Mouse (Mus musculus): ENCODE measurements at regions not wholly inside any gene's neighbourhood (a gene's known extent, or its start where the extent isn't known, plus 50 kb on each side); places are given as distances from the start of the nearest gene placed in this dataset.

- Histone ChIP-seq H3K27ac (peak overlapping the region; percentile 68), H3K4me3 (ENCODE audit: inconsistent target) (no peak overlapping the region), H3K36me3 (ENCODE audit: inconsistent target) (no peaks in the 10 kb centered on the region), H3K79me2 (ENCODE audit: inconsistent target) (no peaks in the 10 kb centered on the region)
- WGBS (ENCODE audit: missing documents): 83% methylated on average over 5 of the region's 6 CpGs
Observed at GRCm38 (mm10) chr11:31784332-31784901, 87.6 kb upstream of the Cpeb4 start.

GRCm38 (mm10) chr11:31785160-31785559, 86.9 kb upstream of the Cpeb4 start:
- Histone ChIP-seq H3K79me2 (ENCODE audit: inconsistent target) (no peaks in the 10 kb centered on the region), H3K27ac (peak overlapping the region; percentile 68), H3K36me3 (ENCODE audit: inconsistent target) (no peaks in the 10 kb centered on the region), H3K4me3 (ENCODE audit: inconsistent target) (no peak overlapping the region)
- WGBS (ENCODE audit: missing documents): 95% methylated on average over 7 of the region's 7 CpGs

GRCm38 (mm10) chr11:31787376-31787775, 84.6 kb upstream of the Cpeb4 start:
- peak overlapping the region; percentile 42 for H3K27ac ChIP-seq
- H3K36me3 ChIP-seq (ENCODE audit: inconsistent target): no peaks in the 10 kb centered on the region
- H3K79me2 ChIP-seq (ENCODE audit: inconsistent target): no peaks in the 10 kb centered on the region
- H3K4me3 ChIP-seq (ENCODE audit: inconsistent target): no peak overlapping the region
- WGBS (ENCODE audit: missing documents): 100% methylated on average over 1 of the region's 2 CpGs

GRCm38 (mm10) chr11:31787917-31788703, 83.9 kb upstream of the Cpeb4 start:
- WGBS (ENCODE audit: missing documents): 58% methylated on average over 2 of the region's 2 CpGs
- no peaks in the 10 kb centered on the region for H3K79me2 ChIP-seq (ENCODE audit: inconsistent target)
- no peak overlapping the region for H3K4me3 ChIP-seq (ENCODE audit: inconsistent target)
- H3K36me3 ChIP-seq (ENCODE audit: inconsistent target): no peaks in the 10 kb centered on the region
- peak overlapping the region; percentile 58 for H3K27ac ChIP-seq

- Histone ChIP-seq H3K36me3 (ENCODE audit: inconsistent target) (no peaks in the 10 kb centered on the region), H3K79me2 (ENCODE audit: inconsistent target) (no peaks in the 10 kb centered on the region), H3K27ac (peak overlapping the region; percentile 22), H3K4me3 (ENCODE audit: inconsistent target) (no peak overlapping the region)
- 79% methylated on average over 3 of the region's 3 CpGs for WGBS (ENCODE audit: missing documents)
Observed at GRCm38 (mm10) chr11:31789967-31790366, 82.0 kb upstream of the Cpeb4 start.

- WGBS (ENCODE audit: missing documents): 91% methylated on average over 2 of the region's 2 CpGs
Observed at GRCm38 (mm10) chr11:31791264-31791663, 80.7 kb upstream of the Cpeb4 start.

GRCm38 (mm10) chr11:31795084-31795483, 76.9 kb upstream of the Cpeb4 start:
- WGBS (ENCODE audit: missing documents): 26% methylated on average over 7 of the region's 8 CpGs
- Histone ChIP-seq H3K4me3 (ENCODE audit: inconsistent target) (no peak overlapping the region), H3K79me2 (ENCODE audit: inconsistent target) (no peaks in the 10 kb centered on the region; the same call in 1 of the 2 replicates), H3K36me3 (ENCODE audit: inconsistent target) (no peaks in the 10 kb centered on the region), H3K27ac (peak overlapping the region; percentile 91)

More at GRCm38 (mm10) chr11:31791264-31791663, 80.7 kb upstream of the Cpeb4 start:
- Histone ChIP-seq H3K4me3 (ENCODE audit: inconsistent target) (no peak overlapping the region), H3K36me3 (ENCODE audit: inconsistent target) (no peaks in the 10 kb centered on the region), H3K27ac (no peak overlapping the region), H3K79me2 (ENCODE audit: inconsistent target) (no peaks in the 10 kb centered on the region)

- H3K4me3 ChIP-seq (ENCODE audit: inconsistent target): peak overlapping the region; percentile 17; the same call in 1 of the 2 replicates
- 8% methylated on average over 6 of the region's 6 CpGs for WGBS (ENCODE audit: missing documents)
- peak overlapping the region; percentile 91 for H3K27ac ChIP-seq
- H3K79me2 ChIP-seq (ENCODE audit: inconsistent target): no peaks in the 10 kb centered on the region; the same call in 1 of the 2 replicates
- no peaks in the 10 kb centered on the region for H3K36me3 ChIP-seq (ENCODE audit: inconsistent target)
Observed at GRCm38 (mm10) chr11:31796245-31796644, 75.8 kb upstream of the Cpeb4 start.

- Histone ChIP-seq H3K27ac (no peak overlapping the region), H3K4me3 (ENCODE audit: inconsistent target) (no peak overlapping the region), H3K79me2 (ENCODE audit: inconsistent target) (no peaks in the 10 kb centered on the region; the same call in 1 of the 2 replicates), H3K36me3 (ENCODE audit: inconsistent target) (no peaks in the 10 kb centered on the region)
- 94% methylated on average over 4 of the region's 4 CpGs for WGBS (ENCODE audit: missing documents)
Observed at GRCm38 (mm10) chr11:31801575-31801974, 70.4 kb upstream of the Cpeb4 start.

GRCm38 (mm10) chr11:31803319-31803891, 68.6 kb upstream of the Cpeb4 start:
- Histone ChIP-seq H3K27ac (peak overlapping the region; percentile 90), H3K4me3 (ENCODE audit: inconsistent target) (no peak overlapping the region), H3K36me3 (ENCODE audit: inconsistent target) (no peaks in the 10 kb centered on the region), H3K79me2 (ENCODE audit: inconsistent target) (no peaks in the 10 kb centered on the region)
- WGBS (ENCODE audit: missing documents): 13% methylated on average over 3 of the region's 3 CpGs

GRCm38 (mm10) chr11:31804518-31804917, 67.5 kb upstream of the Cpeb4 start:
- no peaks in the 10 kb centered on the region for H3K36me3 ChIP-seq (ENCODE audit: inconsistent target)
- WGBS (ENCODE audit: missing documents): 91% methylated on average over 6 of the region's 6 CpGs
- no peak overlapping the region for H3K4me3 ChIP-seq (ENCODE audit: inconsistent target)
- H3K79me2 ChIP-seq (ENCODE audit: inconsistent target): no peaks in the 10 kb centered on the region
- peak overlapping the region; percentile 90 for H3K27ac ChIP-seq

GRCm38 (mm10) chr11:31807461-31808215, 64.4 kb upstream of the Cpeb4 start:
- WGBS (ENCODE audit: missing documents): 67% methylated on average over 8 of the region's 8 CpGs
- H3K27ac ChIP-seq: peak overlapping the region; percentile 69
- H3K79me2 ChIP-seq (ENCODE audit: inconsistent target): no peaks in the 10 kb centered on the region
- H3K36me3 ChIP-seq (ENCODE audit: inconsistent target): no peaks in the 10 kb centered on the region
- no peak overlapping the region for H3K4me3 ChIP-seq (ENCODE audit: inconsistent target)

- Histone ChIP-seq H3K36me3 (ENCODE audit: inconsistent target) (no peaks in the 10 kb centered on the region), H3K27ac (peak overlapping the region; percentile 69), H3K79me2 (ENCODE audit: inconsistent target) (no peaks in the 10 kb centered on the region), H3K4me3 (ENCODE audit: inconsistent target) (no peak overlapping the region)
- 76% methylated on average over 5 of the region's 5 CpGs for WGBS (ENCODE audit: missing documents)
Observed at GRCm38 (mm10) chr11:31808216-31808838, 63.7 kb upstream of the Cpeb4 start.

Data from macrophage (primary cell).